Mouse (Mus musculus) cerebellum, postnatal 36 days (tissue): ENCODE measurements at regions not wholly inside any gene's neighbourhood (a gene's known extent, or its start where the extent isn't known, plus 50 kb on each side); places are given as distances from the start of the nearest gene placed in this dataset.
"Not testable (repeated sequence)": the region's sequence is repeated elsewhere in the genome, so short reads cannot be mapped to it uniquely, and the experiment has no call there.

Source experiments
- DNase-seq, 2 experiments: peaks; one replicate each; pipeline ENCODE4 v3.0.0; 2021 to 2022; ENCODE audit warnings: mixed read lengths in 2 of 2

- DNase-seq, result no peak
Measured at GRCm38 (mm10) chr1:149129767-149130287, 831.3 kb downstream of the Pla2g4a start.

- no peak for DNase-seq
Measured at GRCm38 (mm10) chr1:149129138-149129537, 832.0 kb downstream of the Pla2g4a start.

- no peak for DNase-seq
Measured at GRCm38 (mm10) chr1:149127709-149128108, 833.4 kb downstream of the Pla2g4a start.

- no peak for DNase-seq
Measured at GRCm38 (mm10) chr1:149103396-149103795, 857.7 kb downstream of the Pla2g4a start.

GRCm38 (mm10) chr1:149097426-149097825 lies 863.7 kb downstream of the Pla2g4a start:
- no peak for DNase-seq

GRCm38 (mm10) chr1:149074681-149075080 lies 886.4 kb downstream of the Pla2g4a start:
- DNase-seq, result no peak

- no peak for DNase-seq
Measured at GRCm38 (mm10) chr1:149069570-149069969, 891.5 kb downstream of the Pla2g4a start.

- DNase-seq, result not testable (repeated sequence)
Measured at GRCm38 (mm10) chr1:149063011-149063410, 898.1 kb downstream of the Pla2g4a start.

- no peak for DNase-seq
Measured at GRCm38 (mm10) chr1:149038188-149038967, 922.7 kb downstream of the Pla2g4a start.

- DNase-seq, result no peak
Measured at GRCm38 (mm10) chr1:149028316-149028715, 932.8 kb downstream of the Pla2g4a start.

- DNase-seq, result no peak
Measured at GRCm38 (mm10) chr1:149021734-149022133, 939.4 kb downstream of the Pla2g4a start.

- no peak for DNase-seq
Measured at GRCm38 (mm10) chr1:149021273-149021672, 939.8 kb downstream of the Pla2g4a start.

- no peak for DNase-seq
Measured at GRCm38 (mm10) chr1:149014559-149014958, 946.5 kb downstream of the Pla2g4a start.

- DNase-seq, result no peak
Measured at GRCm38 (mm10) chr1:149010767-149011166, 950.3 kb downstream of the Pla2g4a start.

- DNase-seq, result no peak
Measured at GRCm38 (mm10) chr1:149000092-149000491, 961.0 kb downstream of the Pla2g4a start.

GRCm38 (mm10) chr1:148993586-148993985 lies 967.5 kb downstream of the Pla2g4a start:
- no peak for DNase-seq

GRCm38 (mm10) chr1:148977377-148977776 lies 983.7 kb downstream of the Pla2g4a start:
- DNase-seq, result no peak

GRCm38 (mm10) chr1:148965358-148965757 lies 995.7 kb downstream of the Pla2g4a start:
- no peak for DNase-seq

- no peak for DNase-seq
Measured at GRCm38 (mm10) chr1:148934366-148934765, 1026.7 kb downstream of the Pla2g4a start.

GRCm38 (mm10) chr1:148924506-148924905 lies 1036.6 kb downstream of the Pla2g4a start:
- no peak for DNase-seq

GRCm38 (mm10) chr1:148917062-148917461 lies 1044.0 kb downstream of the Pla2g4a start:
- DNase-seq, result no peak

GRCm38 (mm10) chr1:148912819-148913218 lies 1048.3 kb downstream of the Pla2g4a start:
- DNase-seq, result no peak

- no peak for DNase-seq
Measured at GRCm38 (mm10) chr1:148904067-148904466, 1057.0 kb downstream of the Pla2g4a start.

- no peak for DNase-seq
Measured at GRCm38 (mm10) chr1:148903093-148903492, 1058.0 kb downstream of the Pla2g4a start.
